Mouse (Mus musculus): ENCODE results near the gene Enox1.

GRCm38 (mm10) chr14:77377873-77378272 lies 221.3 kb downstream of the Enox1 start:
- TF ChIP-seq CTCF (conservative IDR thresholded peaks at IDR 0.05; ENCODE audit: low read length) = no peak
- TF ChIP-seq POU5F1 (IDR thresholded peaks at IDR 0.05; ENCODE audit: borderline replicate concordance, low read length) = no peak
